Mouse (Mus musculus) liver, adult 2 months (tissue): ENCODE measurements around the gene Maml3.

Experiments used
- CTCF ChIP-seq: fragments of 200-500 bp; IDR thresholded peaks from 2 replicates; pipeline ENCODE4 v1.5.1; 2011; ENCODE audit warnings: low read depth, low read length, control low read depth
- POLR2A ChIP-seq: fragments of 200-500 bp; IDR thresholded peaks from 2 replicates; pipeline ENCODE4 v1.6.1; 2011; ENCODE audit warnings: low read length, control low read depth; ENCODE audit not compliant: insufficient read depth; ENCODE audit errors: extremely low read depth

- TF ChIP-seq CTCF = no peak
- no peak for TF ChIP-seq POLR2A
These were observed 285.8 kb downstream of the Maml3 start for GRCm38 (mm10) chr3:51819109-51819508.
